Mouse (Mus musculus): ENCODE data around the gene Mon1b. TPM values are rescaled to one million over a fixed set of nuclear protein-coding genes. Genes with fewer than 3 reads are reported as not detected.

Gene Mon1b
- polyA plus RNA-seq, 1 experiment = 8.5 TPM

DNA sequence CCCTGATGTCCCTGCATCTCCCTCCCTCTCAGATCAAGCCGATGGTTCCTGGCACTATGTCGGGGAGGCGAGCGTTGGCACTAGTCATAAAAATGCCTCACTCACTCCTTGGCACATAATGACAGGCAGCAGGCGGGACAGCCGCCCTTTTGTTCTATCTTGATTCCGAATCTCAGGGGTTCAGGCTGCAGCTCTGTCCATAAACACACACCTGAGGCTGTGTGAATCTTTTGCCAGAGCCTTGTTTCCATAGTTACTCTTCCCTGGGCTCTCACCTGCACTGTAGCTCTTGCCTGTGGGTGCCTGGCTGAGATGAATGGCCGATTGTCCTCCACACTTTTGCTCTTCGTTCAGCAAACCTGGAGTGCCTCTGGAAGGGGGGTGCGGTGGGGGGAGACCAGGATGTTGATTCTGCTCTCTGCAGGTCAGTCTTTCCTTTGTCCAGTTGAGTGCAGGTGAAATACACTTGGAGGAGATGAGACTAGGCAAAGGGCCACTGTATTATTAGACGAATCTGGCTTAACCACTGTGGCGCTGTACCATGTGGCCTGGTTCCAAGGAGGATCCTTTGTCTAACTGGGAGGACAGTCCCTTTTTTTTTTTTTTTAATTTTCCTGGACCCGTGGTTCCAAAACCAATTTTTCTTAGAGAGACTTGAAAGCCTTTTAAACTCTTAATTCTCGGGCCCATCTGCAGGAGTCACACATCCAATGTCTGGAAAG lies 56.4 kb downstream of the Mon1b start:
- TF ChIP-seq POLR2A (IDR thresholded peaks at IDR 0.05; ENCODE audit: extremely low read depth, insufficient read depth, low read length) (no peak), CTCF (IDR thresholded peaks at IDR 0.05; ENCODE audit: extremely low read depth, insufficient read depth, low read length) (no peak)
- H3K4me3 ChIP-seq (ENCODE audit: insufficient read depth, low read length) = no peak overlapping the region
- no peak overlapping the region for H3K27ac ChIP-seq (ENCODE audit: insufficient read depth, low read length)
- no peaks in the 10 kb centered on the region for H3K4me1 ChIP-seq (ENCODE audit: control insufficient read depth, insufficient read depth, low read length)

Other genes with a start within 250 kb of the Mon1b start
- 0.61 and 0.62 TPM in 2 replicates for gene Syce1l, start 7.6 kb downstream of the Mon1b start, polyA plus RNA-seq (2012; rRNA removed)
- gene Adamts18, start 213.2 kb downstream of the Mon1b start, polyA plus RNA-seq (2012; rRNA removed) = 0.71 and 0.83 TPM in 2 replicates

Measured in cortical plate, adult 2 months (tissue).